Mouse (Mus musculus): ENCODE results near the gene Olfr332. TPM values are rescaled to one million over a fixed set of nuclear protein-coding genes. Genes with fewer than 3 reads are reported as not detected.

Olfr332 gene
- polyA plus RNA-seq, 1 experiment from 2014 or later = not detected

Other genes with a start within 250 kb of the Olfr332 start
- gene 4930438A08Rik, start 217.8 kb downstream of the Olfr332 start, polyA plus RNA-seq (2015; fragmentation: Nextera tagmentation; extraction: Ambion mirVana) = not detected in 2 replicates
- gene Zfp692, start 185.5 kb downstream of the Olfr332 start, polyA plus RNA-seq (2015; fragmentation: Nextera tagmentation; extraction: Ambion mirVana) = 30.2 and 30.8 TPM in 2 replicates
- gene Zfp672, start 162.2 kb downstream of the Olfr332 start, polyA plus RNA-seq (2015; fragmentation: Nextera tagmentation; extraction: Ambion mirVana) = 37.5 and 39.4 TPM in 2 replicates
- 48.4 and 51.9 TPM in 2 replicates for gene Sh3bp5l, start 161.8 kb downstream of the Olfr332 start, polyA plus RNA-seq (2015; fragmentation: Nextera tagmentation; extraction: Ambion mirVana)
- gene Lypd8, start 113.5 kb downstream of the Olfr332 start, polyA plus RNA-seq (2015; fragmentation: Nextera tagmentation; extraction: Ambion mirVana) = 0.39 TPM in 1 of 2 replicates, not detected in the other
- not detected in 2 replicates for gene 1810065E05Rik, start 71.4 kb downstream of the Olfr332 start, polyA plus RNA-seq (2015; fragmentation: Nextera tagmentation; extraction: Ambion mirVana)
- not detected in 2 replicates for gene Gm12253, start 60.0 kb downstream of the Olfr332 start, polyA plus RNA-seq (2015; fragmentation: Nextera tagmentation; extraction: Ambion mirVana)
- gene Lypd9, start 39.6 kb downstream of the Olfr332 start, polyA plus RNA-seq (2015; fragmentation: Nextera tagmentation; extraction: Ambion mirVana) = not detected in 2 replicates
- not detected in 2 replicates for gene Olfr30, start 30.3 kb downstream of the Olfr332 start, polyA plus RNA-seq (2015; fragmentation: Nextera tagmentation; extraction: Ambion mirVana)
- gene Olfr331, start 10.0 kb upstream of the Olfr332 start, polyA plus RNA-seq (2015; fragmentation: Nextera tagmentation; extraction: Ambion mirVana) = not detected in 2 replicates
- not detected in 2 replicates for gene Olfr330, start 42.3 kb upstream of the Olfr332 start, polyA plus RNA-seq (2015; fragmentation: Nextera tagmentation; extraction: Ambion mirVana)
- gene Olfr329-ps, start 53.9 kb upstream of the Olfr332 start, polyA plus RNA-seq (2015; fragmentation: Nextera tagmentation; extraction: Ambion mirVana) = not detected in 2 replicates
- 0.14 TPM in 1 of 2 replicates, not detected in the other for gene Olfr328, start 63.1 kb upstream of the Olfr332 start, polyA plus RNA-seq (2015; fragmentation: Nextera tagmentation; extraction: Ambion mirVana)
- not detected in 2 replicates for gene Olfr224, start 78.0 kb upstream of the Olfr332 start, polyA plus RNA-seq (2015; fragmentation: Nextera tagmentation; extraction: Ambion mirVana)
- not detected in 2 replicates for gene Olfr325, start 85.2 kb upstream of the Olfr332 start, polyA plus RNA-seq (2015; fragmentation: Nextera tagmentation; extraction: Ambion mirVana)
- gene Olfr324, start 102.6 kb upstream of the Olfr332 start, polyA plus RNA-seq (2015; fragmentation: Nextera tagmentation; extraction: Ambion mirVana) = 0.06 and 0.09 TPM in 2 replicates
- gene 2210407C18Rik, start 123.5 kb upstream of the Olfr332 start, polyA plus RNA-seq (2015; fragmentation: Nextera tagmentation; extraction: Ambion mirVana) = not detected in 2 replicates
- gene Olfr323, start 137.9 kb upstream of the Olfr332 start, polyA plus RNA-seq (2015; fragmentation: Nextera tagmentation; extraction: Ambion mirVana) = not detected in 2 replicates
- gene Trim58, start 147.9 kb upstream of the Olfr332 start, polyA plus RNA-seq (2015; fragmentation: Nextera tagmentation; extraction: Ambion mirVana) = 0.10 TPM in 1 of 2 replicates, not detected in the other
- not detected in 2 replicates for gene Olfr322, start 166.2 kb upstream of the Olfr332 start, polyA plus RNA-seq (2015; fragmentation: Nextera tagmentation; extraction: Ambion mirVana)
- gene Olfr320, start 188.5 kb upstream of the Olfr332 start, polyA plus RNA-seq (2015; fragmentation: Nextera tagmentation; extraction: Ambion mirVana) = not detected in 2 replicates
- gene Olfr319, start 206.6 kb upstream of the Olfr332 start, polyA plus RNA-seq (2015; fragmentation: Nextera tagmentation; extraction: Ambion mirVana) = not detected in 2 replicates
- gene Olfr318, start 231.5 kb upstream of the Olfr332 start, polyA plus RNA-seq (2015; fragmentation: Nextera tagmentation; extraction: Ambion mirVana) = not detected in 2 replicates
- 0.16 and 0.44 TPM in 2 replicates for gene Olfr317, start 246.7 kb upstream of the Olfr332 start, polyA plus RNA-seq (2015; fragmentation: Nextera tagmentation; extraction: Ambion mirVana)